Mouse (Mus musculus) megakaryocyte, embryonic 14.5 days (primary cell): ENCODE results near the gene Ldlrad3.

Experiments used
- FLI1 ChIP-seq: IDR thresholded peaks from 2 replicates; pipeline ENCODE4 v1.6.1; 2012; ENCODE audit warnings: low read length, inconsistent platforms, mixed read lengths
- GATA1 ChIP-seq: IDR thresholded peaks from 3 replicates; pipeline ENCODE4 v1.6.1; 2012; ENCODE audit warnings: mixed read lengths, low read length, inconsistent platforms, borderline replicate concordance

- TF ChIP-seq FLI1 (no peak), GATA1 (no peak)
These were observed 30.7 kb downstream of the Ldlrad3 start for GRCm38 (mm10) chr2:102155306-102156015.
